Mouse (Mus musculus) heart, postnatal 14 days (tissue): Measurements from ENCODE around the gene Hexim1. TPM values are rescaled to one million over a fixed set of nuclear protein-coding genes. Genes with fewer than 3 reads are reported as not detected.

Experiments
- DNase-seq, 2 experiments: peaks; one replicate each; pipeline ENCODE4 v3.0.0; 2021 to 2022
- intact Hi-C: fragments of 180-260 bp; cut with DNase I; formaldehyde crosslinking; loops from one replicate; pipeline ENCODE4 v1.15.1; 2025
- long read RNA-seq, 2 experiments: library from polyadenylated mRNA; stranded (forward); transcript quantifications; one replicate each; pipeline ENCODE4 v2.0.0; 2021
- total RNA-seq, 2 experiments: library from RNA; stranded (reverse); gene quantifications; 2 replicates each; pipeline ENCODE4 v1.2.3; 2021

Hexim1 gene
- 10 to 100 TPM; 18.5 to 20.4 TPM for total RNA-seq
- long read RNA-seq, experiment 1, transcript Hexim1-201 (1 exons, 3,495 nt): major isoform, 5 of 5 reads
- long read RNA-seq, experiment 1, partial matches to known transcripts: 0 of 5 reads
- long read RNA-seq, experiment 1, other reads (novel, unspliced or antisense): 0 of 5 reads
- long read RNA-seq, experiment 2, transcript Hexim1-201 (1 exons, 3,495 nt): major isoform, 7 of 7 reads
- long read RNA-seq, experiment 2, partial matches to known transcripts: 0 of 7 reads
- long read RNA-seq, experiment 2, other reads (novel, unspliced or antisense): 0 of 7 reads

DNA sequence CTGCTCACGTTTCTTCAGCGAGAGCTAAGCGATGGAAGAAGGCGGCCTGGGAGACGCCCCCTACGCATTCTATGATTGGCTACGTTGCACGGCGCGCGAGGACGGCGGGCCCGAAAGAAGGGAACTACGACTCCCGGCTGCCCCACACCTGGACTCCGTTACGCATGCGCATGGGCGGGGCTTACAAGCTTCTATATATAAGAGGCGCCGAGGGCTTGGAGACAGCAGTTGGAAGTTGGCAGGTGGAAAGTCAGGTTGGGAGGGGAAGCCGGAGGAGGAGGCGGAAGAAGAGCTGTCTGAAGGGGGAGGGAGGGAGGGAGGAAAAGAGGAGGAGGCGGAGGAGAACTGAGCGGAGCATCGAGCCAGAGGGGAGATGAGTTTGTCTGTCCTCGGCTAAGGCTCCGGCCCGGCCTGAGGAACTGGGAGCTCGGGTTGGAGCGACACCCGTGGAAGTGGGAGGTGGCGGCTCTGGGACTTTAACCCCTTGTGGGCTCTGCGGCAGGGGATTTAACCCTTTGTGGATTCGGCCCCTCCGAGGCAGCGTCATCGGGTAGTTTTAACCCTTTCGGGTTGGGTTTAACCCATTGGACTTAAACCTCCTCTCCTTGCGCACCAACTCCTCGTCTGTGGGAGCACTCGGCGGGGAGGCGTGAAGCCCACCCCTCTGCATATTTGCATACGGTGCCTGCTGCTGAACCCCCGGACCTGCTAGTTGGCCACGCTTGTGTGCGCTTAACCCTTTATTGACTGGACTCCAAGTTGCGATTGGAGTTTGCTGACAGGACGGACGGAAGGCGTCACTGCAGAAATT lies at the start of gene Hexim1:
TSS of gene Hexim1 (plus strand) at position 224 of the 811 bp plus-strand sequence.
- peak; percentile 100 for DNase-seq
- intact Hi-C loops: no loop called here

DNA sequence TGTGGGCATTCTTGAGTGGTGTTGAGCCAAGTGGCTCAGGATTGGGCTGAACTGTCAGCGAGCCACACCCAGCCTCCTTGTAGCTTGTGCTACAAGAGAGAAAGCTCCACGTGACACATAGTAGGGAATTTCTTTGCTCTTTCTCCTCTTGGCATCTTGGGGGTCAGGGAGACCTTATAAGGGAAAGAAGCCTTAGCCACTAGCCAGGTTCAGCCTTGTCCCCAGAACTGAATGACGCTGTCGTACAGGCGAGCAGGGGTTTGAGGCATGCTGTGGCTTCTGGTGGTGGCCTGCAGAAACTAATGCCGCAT lies 49.0 kb upstream of the Hexim1 start:
- intact Hi-C loops: no loop called here
- no peak for DNase-seq

DNA sequence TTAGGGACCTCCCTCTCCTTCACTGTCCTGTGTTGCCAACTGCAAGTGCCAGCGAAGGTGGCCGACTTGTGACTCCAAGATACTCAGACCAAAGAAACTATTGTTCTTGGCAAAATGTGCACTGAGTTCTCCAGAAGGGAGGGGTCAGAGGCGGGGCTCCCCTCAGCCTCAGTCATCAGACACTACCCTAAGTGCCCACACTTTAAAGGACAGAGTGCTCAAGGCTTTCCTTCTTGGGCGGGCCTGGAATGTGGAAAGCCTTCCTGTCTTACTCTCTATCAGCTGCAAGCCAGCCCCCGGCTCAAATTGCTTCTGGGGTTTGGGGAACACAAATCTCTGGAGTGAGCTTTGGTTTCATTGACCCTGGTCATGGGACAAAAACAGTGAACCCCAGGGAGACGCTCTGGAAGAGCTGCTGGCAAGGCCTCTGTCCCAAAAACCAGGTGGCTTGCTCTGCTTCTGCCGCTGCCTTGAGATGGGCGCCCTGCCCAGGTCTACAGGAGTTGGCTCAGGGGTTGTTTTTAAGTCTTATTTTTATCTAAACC lies 48.5 kb upstream of the Hexim1 start:
- peak; percentile 66 to 74 for DNase-seq
- intact Hi-C loops: no loop called here

DNA sequence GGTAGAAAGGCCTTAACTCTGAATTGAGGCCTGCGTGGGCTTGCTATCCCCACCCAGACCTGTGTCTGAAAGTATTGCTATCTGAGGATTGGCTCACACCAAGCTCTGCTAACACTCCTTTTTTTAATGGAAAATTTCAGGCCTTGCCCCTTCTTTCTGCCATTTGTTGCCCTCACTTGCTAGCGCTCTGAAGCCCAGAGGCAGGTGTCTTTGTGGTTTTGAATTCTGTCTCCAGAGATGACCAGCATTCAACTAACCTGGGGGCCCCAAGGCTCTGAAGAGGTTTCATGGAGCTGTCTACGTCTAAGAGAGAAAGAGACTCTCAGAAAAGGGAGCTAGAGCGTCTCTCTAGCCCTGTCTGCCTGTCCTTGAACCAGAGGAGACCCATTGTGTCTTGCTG lies 47.8 kb upstream of the Hexim1 start:
- intact Hi-C loops: no loop called here

DNA sequence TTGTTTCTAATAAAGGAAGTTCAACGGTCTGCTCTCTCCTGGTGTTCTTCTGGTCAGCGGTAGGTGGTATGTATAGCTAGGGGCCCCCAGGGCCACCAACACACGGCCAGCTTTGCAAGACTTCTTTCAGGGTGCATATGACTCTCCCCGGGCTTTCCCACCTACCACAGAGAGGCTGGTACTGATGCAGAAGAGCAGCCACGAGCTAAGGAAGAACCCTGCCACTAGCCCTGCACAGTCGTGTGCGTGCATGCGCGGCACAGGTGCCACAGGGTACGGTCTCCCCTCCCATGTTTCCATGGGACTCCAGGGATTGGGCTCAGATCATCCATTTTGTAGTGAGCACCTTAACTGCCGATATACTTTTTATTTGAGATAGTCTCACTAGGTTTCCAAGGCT lies 47.1 kb upstream of the Hexim1 start:
- DNase-seq: no peak

More for the DNA sequence above, 47.8 kb upstream of the Hexim1 start:
- no peak for DNase-seq

DNA sequence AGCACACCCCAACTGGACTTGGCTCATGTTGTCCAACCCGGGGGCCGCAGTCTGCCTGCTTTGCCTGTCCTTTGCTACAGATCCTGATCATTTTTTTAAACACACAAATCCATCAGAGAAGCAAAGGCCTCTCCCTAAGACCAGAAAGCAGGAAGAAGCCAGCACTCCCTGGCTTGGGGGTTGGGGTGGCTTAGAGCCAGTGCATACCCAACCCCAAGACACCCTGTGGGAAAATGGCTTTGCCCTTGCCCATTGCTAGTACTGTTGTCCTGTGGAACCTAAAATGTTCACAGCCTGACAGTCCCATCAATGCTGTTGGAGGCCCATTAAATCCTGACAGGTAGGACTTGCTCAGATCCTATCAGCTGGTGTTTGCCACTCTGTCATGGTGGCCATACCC lies 46.3 kb upstream of the Hexim1 start:
- no peak for DNase-seq
- intact Hi-C loops: no loop called here

More for the DNA sequence above, 47.1 kb upstream of the Hexim1 start:
- intact Hi-C loops: no loop called here

DNA sequence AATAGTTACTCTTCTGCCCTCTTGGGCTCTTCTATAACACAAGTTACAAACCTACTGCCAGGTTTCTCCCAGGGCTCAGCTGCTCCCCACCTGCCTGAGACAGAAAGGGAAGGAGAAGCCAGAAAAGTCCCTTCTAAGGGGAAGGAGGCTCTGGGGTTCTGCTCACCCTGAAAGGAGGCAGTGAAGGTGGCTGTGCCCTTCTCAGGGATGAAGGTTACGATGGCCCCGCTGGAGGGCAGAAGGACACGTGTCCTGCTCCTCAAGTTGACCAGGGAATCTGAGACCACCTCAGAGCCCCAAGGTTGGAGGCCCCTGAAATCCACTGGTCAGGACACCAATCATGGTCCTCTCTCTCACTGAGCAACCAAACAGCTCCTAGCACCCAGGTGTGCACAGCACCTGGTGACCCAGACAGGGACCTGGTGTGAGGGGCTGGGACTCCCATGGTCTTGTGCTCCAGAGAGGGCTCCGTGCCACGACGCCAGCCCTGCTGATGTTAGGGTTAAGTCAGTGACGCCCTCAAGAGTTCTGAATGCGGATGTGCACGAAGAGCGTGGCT lies 45.6 kb upstream of the Hexim1 start:
- DNase-seq: no peak
- intact Hi-C loops: no loop called here

DNA sequence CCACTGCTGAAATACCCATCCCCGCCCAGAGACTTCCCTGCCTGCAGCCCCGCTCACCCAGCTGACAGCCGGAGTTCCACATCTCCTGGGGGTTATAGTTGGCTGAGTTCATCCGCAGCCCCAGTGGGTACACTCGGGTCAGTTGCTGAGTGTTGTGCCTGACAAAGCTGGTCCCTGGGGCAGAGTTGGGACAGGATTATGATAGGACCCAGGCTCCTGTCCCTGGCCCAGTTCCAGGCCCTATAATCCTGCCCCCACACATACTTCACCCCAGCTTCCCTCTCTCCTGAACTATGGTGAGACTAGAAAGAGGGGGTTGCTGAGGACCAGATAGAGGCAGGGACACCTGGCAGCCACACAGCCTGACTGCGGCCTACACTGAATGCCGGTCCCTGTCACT lies 42.4 kb upstream of the Hexim1 start:
- DNase-seq: no peak
- intact Hi-C loops: no loop called here

DNA sequence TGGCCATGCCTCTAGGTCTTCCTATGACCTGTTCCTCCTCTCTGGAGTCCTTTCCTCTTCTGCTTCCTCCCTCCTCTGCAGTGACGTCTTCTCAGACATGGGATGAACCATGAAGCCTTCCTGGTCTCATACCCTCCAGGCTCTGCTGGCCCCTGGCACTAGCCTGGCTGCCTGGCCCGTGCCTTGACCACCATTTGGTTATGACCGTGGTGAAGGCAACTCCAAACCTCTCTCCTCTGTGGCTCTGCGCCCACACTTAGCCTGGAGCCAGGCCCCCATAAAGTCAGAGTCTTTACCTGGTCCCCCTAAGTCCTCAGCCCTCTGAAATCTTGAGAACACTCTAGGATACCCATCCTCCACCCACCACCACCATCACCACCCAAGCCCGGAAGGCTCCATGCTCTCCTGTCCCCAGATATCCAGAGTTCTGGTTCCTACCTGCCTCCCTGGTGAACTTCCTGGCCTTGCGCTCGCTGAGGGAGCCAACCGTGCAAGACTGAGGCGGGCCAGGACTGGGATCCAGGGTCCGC lies 41.8 kb upstream of the Hexim1 start:
- intact Hi-C loops: no loop called here

DNA sequence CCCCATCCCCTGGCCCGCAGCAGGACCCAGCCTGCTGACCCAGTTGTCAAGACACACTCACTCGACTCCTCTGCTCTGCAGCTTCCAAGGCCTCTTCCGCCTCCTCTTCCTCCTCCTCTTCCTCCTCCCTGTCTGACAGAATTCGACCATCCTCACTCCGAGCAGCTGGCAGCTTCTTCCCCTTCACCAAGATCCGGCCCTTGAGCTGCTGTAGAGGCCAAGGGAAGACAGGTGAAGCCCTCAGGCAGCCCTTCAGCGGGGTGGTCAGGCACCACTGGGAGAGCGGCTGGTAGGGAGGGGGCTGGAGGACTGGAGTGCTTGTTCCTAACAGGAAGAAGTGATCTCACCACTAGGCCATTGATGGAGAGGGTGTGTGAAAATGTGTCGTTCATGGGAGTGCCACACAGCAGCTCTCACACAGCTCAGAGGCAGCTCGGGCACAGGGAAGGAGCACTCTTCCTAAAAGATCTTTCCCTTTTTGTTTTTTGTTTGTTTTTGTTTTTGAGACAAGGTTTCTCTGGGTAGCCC lies 41.2 kb upstream of the Hexim1 start:
- intact Hi-C loops: no loop called here

More for the DNA sequence above, 41.8 kb upstream of the Hexim1 start:
- no peak for DNase-seq

DNA sequence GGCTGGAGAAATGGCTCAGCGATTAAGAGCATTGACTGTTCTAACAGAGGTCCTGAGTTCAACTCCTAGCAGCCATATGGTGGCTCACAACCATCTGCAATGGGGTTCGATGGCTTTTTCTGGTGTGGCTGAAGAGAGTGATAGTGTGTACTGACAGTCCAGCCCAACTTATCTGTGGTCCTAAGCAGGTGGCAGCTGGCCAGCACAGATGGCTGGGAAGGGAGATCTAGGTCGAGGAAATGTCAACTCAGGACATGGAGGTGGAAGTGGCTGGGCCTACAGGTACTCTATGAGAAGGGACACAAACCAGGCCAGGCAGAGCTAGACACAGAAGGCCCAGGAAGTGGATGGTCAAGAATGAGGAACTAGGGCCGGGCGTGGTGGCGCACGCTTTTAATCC lies 40.0 kb upstream of the Hexim1 start:
- DNase-seq: peak; percentile 67 to 72
- intact Hi-C loops: no loop called here

More for the DNA sequence above, 41.2 kb upstream of the Hexim1 start:
- DNase-seq: no peak

DNA sequence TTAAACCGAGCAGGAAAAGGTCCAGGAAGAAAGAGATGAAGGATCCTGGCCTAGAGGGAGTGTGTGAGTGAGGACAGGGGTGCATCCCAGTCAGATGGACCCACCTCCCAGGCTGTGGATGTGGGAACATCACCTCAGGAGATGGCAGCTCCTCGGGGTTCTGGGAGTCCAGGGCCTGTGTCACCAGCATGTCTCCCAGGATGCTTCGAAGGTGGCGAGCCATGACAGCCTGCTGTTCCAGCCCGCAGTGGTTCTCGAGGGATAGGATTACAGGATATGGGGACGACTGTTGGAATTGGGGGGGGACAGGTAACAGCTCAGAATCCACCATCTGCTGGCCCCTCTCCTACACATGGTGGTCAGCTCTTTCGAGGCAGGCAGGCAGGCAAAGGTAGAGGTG lies 39.5 kb upstream of the Hexim1 start:
- DNase-seq: no peak
- intact Hi-C loops: no loop called here

DNA sequence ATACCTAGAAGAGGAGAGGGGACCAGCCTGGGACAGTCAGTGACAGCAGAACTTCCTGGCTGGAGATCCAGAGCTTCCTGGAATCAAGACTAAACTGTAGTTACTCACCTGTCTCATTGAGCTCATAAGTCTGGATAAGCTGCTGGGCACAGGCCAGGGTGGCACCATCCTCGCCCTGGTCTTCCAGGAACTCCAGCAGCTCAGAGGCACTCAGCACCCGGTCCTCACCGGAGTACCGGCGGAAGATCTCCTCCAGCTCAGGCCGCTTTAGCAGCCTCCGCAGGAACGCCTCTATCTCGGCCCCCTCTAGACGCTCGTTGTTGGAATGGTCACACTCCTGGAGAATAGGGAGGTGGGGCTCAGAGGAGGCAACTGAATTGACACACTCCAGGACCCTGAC lies 37.9 kb upstream of the Hexim1 start:
- intact Hi-C loops: no loop called here

DNA sequence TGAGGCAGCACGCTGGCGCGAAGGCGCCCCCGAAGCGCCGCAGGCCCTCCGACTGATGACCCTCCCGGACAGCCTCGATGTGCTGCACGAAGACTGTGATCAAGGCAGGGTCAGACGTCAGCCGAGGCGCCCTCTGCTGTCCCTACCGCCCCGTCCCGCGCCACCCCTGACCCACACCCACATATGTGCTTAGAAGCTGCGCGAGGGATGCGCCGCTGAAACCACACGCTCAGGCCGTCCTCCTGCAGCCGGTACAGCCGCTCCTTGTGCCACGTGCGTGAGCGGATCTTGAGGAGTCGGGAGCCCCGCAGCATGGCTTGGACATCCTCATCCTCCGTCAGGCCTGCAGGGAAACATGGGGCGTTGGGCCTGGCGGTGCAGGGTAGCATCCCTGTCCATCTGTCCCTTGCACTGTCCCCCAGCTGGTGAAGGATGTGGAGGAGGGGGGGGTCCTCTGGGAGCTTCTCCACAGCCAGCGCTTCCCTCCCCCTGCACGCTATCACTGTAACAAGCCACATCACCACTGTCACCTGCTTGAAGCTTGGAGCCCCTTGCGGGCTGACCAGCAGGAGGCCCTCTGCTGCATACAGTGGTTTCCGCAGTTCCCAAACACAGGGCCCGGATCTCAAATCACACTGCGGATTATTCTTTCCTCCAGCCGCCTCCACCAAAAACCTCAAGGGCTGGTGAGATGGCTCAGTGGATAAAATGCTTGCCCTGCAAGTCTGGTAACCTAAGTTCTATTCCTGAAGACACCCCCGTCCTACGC lies 35.5 kb upstream of the Hexim1 start:
- no peak for DNase-seq
- intact Hi-C loops: no loop called here

More for the DNA sequence above, 37.9 kb upstream of the Hexim1 start:
- DNase-seq: no peak

DNA sequence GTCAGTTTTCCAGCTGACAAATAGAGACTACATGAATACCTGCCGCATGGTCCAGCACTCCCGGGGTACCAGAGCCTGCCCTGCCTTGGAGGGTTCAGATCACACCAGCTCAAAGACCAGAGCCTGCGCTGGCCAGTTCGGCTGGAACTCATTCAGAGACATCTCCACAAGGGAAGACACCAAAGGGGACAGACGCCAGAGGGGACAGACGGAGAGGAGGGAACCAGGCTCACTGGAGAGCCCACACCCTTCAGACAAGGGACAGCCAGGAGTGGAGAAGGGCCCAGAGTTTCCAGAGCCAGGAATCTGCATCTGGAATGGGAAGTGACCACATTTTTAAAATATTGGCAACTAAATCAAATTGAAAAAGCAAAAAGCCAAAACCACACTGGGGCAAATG lies 34.4 kb upstream of the Hexim1 start:
- intact Hi-C loops: no loop called here
- no peak for DNase-seq

DNA sequence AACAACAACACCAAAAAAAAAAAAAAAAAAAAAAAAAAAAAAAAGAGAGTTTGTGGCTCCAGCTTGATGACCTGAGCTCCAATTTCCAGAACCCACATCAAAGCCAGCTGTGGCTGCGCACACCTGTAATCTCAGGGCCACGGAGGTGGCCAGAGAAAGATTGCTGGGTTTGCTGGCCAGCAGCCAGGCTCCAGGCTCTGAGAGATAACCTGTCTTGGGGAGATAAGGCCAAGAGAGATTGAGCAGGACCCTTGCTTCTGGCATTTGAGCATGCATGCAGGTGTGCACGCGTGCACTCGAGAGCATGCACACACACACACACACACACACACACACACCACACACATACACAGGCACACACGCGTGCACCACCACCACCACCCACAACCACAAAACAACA lies 22.7 kb upstream of the Hexim1 start:
- DNase-seq: no peak
- intact Hi-C loops: no loop called here

DNA sequence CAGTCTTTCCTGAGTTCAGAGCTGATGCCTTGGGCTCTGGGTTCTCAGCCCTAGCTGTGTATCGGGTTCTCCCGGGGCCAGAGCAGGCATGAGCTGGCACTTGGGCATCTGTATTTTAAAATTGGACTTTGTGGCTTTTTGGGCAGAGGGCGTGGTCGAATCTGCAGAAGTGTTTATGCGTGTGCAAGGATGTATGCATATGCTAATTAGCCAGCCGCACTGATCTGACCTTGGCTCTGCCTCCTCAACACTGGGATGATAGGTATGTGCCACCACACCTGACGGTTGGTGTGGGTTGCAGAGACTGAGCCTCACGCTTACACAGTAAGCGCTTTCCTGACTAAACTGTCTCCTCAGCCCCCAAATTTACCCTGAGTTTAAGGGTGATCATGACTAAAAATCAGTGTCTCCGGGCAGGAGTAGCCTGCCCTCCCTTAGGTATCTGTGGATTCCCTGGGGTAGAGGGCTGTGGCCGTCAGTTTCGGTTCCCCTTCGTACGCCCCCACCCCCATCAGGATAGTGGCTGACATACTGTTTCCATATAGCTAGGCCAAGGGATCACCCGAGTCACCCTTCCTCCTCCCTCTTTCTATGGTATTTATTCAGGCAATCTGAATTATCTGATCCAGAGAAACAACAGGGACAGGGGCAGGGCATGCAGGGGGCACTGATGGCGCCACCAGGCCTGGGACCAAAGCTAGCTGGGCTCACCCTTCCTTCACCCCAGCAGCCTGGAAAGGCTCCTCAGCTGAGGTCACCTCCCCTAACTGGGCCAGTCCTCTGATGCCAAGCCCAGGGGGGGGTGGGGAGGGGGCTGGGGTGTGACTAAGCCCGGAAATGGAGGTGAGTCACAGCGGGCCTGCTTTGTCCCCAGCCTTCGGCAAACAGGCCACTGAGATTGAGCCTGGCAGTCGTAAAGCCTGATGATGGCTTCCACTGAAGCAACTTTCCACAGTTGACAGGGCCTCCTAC lies 21.9 kb upstream of the Hexim1 start:
- peak in 1 of 2 experiments; percentile 63 for DNase-seq
- intact Hi-C loops: no loop called here

DNA sequence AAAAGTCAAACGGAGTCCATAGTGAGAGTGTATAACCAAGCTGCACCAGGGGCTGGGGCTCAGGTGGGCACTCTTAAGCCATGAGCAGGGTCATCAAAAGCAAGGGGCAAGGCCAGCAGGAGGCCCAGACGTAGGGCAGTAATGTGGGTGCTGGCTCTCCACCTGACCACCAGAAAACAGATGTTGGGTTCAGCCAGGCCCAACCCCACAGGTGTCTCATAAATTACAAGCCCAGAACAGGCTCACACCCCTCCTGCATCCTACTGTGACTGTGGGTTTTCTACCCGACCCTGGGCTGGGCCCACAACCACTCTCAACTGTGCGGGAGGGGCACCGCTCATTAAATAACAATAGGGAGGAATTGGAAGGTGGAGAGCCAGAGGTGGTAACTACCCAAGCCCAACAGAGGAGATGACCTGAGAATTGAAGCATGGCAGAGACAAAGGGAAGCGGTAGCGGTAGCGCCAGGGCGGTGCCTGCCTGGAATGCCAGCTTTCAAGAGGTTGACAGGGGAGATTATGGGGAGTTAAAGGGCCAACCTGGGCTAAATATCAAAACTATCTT lies 20.8 kb upstream of the Hexim1 start:
- intact Hi-C loops: no loop called here
- DNase-seq: no peak

DNA sequence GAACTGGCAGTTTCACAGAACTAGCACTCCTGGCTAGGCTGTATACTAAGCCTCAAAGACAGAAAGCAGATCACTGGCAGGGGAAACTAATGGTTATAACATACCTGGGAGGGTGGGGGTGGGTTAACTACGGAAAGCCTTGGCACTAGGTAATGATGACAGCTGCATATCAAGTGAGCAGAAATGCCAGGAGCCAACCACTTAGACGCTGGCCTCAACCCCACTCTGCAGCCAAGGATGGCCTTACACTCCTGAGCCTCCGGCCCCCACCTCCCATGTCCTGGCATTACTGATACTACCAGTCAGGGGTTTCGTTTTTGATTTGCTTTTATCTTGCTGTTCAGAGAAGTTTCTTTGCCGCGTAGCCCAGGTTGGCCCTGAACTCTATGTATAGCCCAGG lies 20.2 kb upstream of the Hexim1 start:
- intact Hi-C loops: no loop called here
- no peak for DNase-seq
